Mouse (Mus musculus) liver, embryonic 13.5 days (tissue): ENCODE results near the gene Ninj2. TPM values are rescaled to one million over a fixed set of nuclear protein-coding genes. Genes with fewer than 3 reads are reported as not detected.

Experiments
- ATAC-seq: fragments of 200-750 bp; cut with Nextera tagmentation; 2 replicates; pipeline ENCODE4 v1.8.0; 2017; ENCODE audit warnings: low read depth, mild to moderate bottlenecking, moderate number of reproducible peaks, moderate library complexity
- DNase-seq: peaks from one replicate; pipeline ENCODE4 v3.0.0; 2022
- H3K27ac ChIP-seq: fragments of 300-500 bp; sonication (generic); 2 replicates; pipeline ENCODE4 v1.5.1; 2015; ENCODE audit warnings: moderate library complexity, mild to moderate bottlenecking, inconsistent platforms
- H3K27me3 ChIP-seq: fragments of 300-500 bp; sonication (generic); 2 replicates; pipeline ENCODE4 v1.6.1; 2015; ENCODE audit warnings: mild to moderate bottlenecking, inconsistent platforms
- H3K36me3 ChIP-seq: fragments of 300-500 bp; sonication (generic); 2 replicates; pipeline ENCODE4 v1.6.1; 2015; ENCODE audit warnings: mild to moderate bottlenecking, inconsistent platforms
- H3K4me1 ChIP-seq: fragments of 300-500 bp; sonication (generic); replicated peaks from 2 replicates; pipeline ENCODE4 v1.6.1; 2015; ENCODE audit warnings: inconsistent platforms
- H3K4me2 ChIP-seq: fragments of 300-500 bp; sonication (generic); 2 replicates; pipeline ENCODE4 v1.6.1; 2015; ENCODE audit warnings: inconsistent platforms, mild to moderate bottlenecking, moderate library complexity
- H3K4me3 ChIP-seq: fragments of 300-500 bp; sonication (generic); replicated peaks from 2 replicates; pipeline ENCODE4 v1.5.1; 2015; ENCODE audit warnings: mild to moderate bottlenecking, inconsistent platforms
- H3K9ac ChIP-seq: fragments of 300-500 bp; sonication (generic); 2 replicates; pipeline ENCODE4 v1.6.1; 2015; ENCODE audit warnings: mild to moderate bottlenecking, inconsistent platforms
- H3K9me3 ChIP-seq: fragments of 300-500 bp; sonication (generic); replicated peaks from 2 replicates; pipeline ENCODE4 v1.6.1; 2016; ENCODE audit warnings: inconsistent platforms
- WGBS: fragments of 180-500 bp; shearing (Covaris S2); methylation state at CpG from one replicate; pipeline ENCODE4 v1.1.7; 2015; ENCODE audit not compliant: insufficient replicate concordance; 5-methylcytosine and 5-hydroxymethylcytosine counted together
- polyA plus RNA-seq: library from polyadenylated mRNA; unstranded; fragments of >200 nt; fragmentation: Nextera tagmentation; extraction: Ambion mirVana; gene quantifications from 2 replicates; pipeline ENCODE4 v1.2.1, GENCODE M21; 2015

Ninj2 gene
- polyA plus RNA-seq = not detected in 2 replicates

DNA sequence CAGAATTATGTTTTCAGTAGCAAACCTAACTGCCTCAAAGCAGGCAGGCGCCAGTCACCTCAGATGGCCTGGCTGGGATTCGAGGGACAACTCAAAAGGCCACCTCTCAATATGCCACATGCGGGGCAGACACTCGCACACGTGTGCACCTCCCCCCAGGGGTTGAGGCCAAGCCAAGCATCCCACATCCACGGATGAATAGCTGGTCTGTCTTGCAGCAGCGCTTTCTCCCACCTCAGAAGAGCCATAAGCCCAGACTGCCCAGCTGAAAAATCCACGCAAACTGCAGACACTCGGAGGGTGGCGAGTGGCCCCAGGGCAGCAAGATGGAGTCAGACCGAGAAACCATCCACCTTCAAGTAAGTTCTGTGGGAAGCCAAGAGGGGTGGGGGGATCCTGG is at the start of gene Ninj2:
Ninj2 (plus strand) TSS at position 251 of the 400 bp plus-strand sequence.
- H3K4me1 ChIP-seq = no peaks in the 10 kb centered on the region
- no peak within 1 kb of the TSS for H3K4me2 ChIP-seq
- DNase-seq = no peak
- H3K9ac ChIP-seq = no peak within 1 kb of the TSS
- H3K9me3 ChIP-seq = no peaks in the 10 kb centered on the region
- no peak within 1 kb of the TSS for H3K4me3 ChIP-seq
- no peaks in the 10 kb centered on the region for H3K36me3 ChIP-seq
- no peak within 1 kb of the TSS for H3K27ac ChIP-seq
- ATAC-seq = no peak
- H3K27me3 ChIP-seq = no peaks in the 10 kb centered on the region
- 74% methylated on average over 11 of the region's 11 CpGs for whole genome bisulfite sequencing

DNA sequence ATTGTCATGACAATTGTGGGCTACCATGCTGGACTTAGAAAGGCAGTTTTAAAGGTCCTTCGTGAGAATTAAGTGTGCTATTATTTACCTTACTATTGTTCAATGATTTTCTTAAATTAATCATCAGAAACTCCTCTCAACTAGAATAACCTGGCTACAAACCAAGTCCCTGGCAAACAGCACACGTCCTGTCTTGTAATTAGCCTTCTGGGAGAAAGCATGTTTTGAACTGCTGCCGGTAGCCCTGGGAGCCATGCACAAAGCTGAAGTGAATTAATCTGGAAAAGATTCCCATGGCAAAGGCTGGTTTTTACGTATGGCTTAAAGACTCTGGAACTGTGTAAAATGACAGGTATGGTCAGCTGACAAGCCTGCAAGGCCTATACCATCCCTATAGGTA is 47.7 kb upstream of the Ninj2 start:
- DNase-seq = no peak
- no peak for ATAC-seq

DNA sequence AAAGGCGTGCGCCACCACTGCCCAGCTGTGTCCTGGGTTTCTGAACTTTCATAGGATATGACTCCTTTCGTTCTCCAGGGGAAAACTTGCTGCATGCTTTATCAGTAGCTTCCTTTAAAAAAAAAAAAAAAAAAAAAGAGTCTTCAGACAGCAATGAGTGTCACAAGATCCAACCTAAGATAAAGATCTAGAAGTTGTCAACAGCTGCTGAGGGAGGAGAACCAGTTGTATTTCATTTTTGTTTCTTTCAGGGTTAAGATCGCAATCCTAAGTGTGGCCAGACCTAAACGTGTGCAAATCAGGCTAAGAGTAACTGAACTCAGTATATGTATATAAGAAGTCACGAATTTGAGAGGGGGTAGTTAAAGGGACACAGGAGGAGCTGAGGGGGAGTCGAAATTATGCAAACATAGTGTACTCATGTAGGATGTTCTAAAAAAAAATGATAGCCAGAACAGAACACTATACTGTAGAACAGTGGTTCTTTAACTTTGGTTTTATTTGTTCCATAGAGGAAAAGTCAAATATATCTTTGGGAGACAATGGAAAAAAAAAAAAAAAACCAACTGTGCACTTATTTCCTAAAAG is 45.4 kb upstream of the Ninj2 start:
- Histone ChIP-seq H3K4me3 (no peak overlapping the region), H3K4me1 (no peaks in the 10 kb centered on the region), H3K36me3 (no peaks in the 10 kb centered on the region), H3K9ac (no peak overlapping the region), H3K27me3 (no peaks in the 10 kb centered on the region), H3K9me3 (no peaks in the 10 kb centered on the region), H3K4me2 (no peak overlapping the region), H3K27ac (no peak overlapping the region)
- WGBS = 52% methylated on average over 7 of the region's 7 CpGs
- DNase-seq = no peak
- no peak for ATAC-seq

More for the DNA sequence above, 47.7 kb upstream of the Ninj2 start:
- Histone ChIP-seq H3K4me3 (no peak overlapping the region), H3K4me2 (no peak overlapping the region), H3K27me3 (no peaks in the 10 kb centered on the region), H3K9me3 (no peaks in the 10 kb centered on the region), H3K27ac (no peak overlapping the region), H3K4me1 (no peaks in the 10 kb centered on the region), H3K9ac (no peak overlapping the region), H3K36me3 (no peaks in the 10 kb centered on the region)
- WGBS = 66% methylated on average over 4 of the region's 4 CpGs

DNA sequence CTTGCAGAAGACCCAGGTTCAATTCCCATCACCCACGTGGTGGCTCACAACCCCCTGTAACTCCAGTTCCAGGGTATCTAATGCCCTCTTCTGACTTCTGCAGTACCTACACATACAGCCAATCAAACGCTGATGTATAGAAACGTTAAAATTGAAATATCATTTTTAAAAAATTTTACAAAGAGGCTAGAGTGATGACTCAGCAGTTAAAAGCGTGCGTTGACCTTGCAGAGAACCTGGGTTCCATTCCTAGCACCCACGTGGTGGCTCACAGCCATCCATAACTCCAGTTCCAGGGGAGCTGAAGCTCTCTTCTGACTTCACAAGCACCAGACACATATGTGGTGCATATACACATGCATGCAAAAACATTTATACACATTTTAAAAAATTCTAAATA is 38.7 kb upstream of the Ninj2 start:
- H3K27me3 ChIP-seq = no peaks in the 10 kb centered on the region
- no peak overlapping the region for H3K4me2 ChIP-seq
- H3K4me3 ChIP-seq = no peak overlapping the region
- H3K36me3 ChIP-seq = no peaks in the 10 kb centered on the region
- no peaks in the 10 kb centered on the region for H3K4me1 ChIP-seq
- H3K27ac ChIP-seq = no peak overlapping the region
- ATAC-seq = no peak
- DNase-seq = no peak
- no peaks in the 10 kb centered on the region for H3K9me3 ChIP-seq
- 70% methylated on average over 6 of the region's 6 CpGs for WGBS
- no peak overlapping the region for H3K9ac ChIP-seq

DNA sequence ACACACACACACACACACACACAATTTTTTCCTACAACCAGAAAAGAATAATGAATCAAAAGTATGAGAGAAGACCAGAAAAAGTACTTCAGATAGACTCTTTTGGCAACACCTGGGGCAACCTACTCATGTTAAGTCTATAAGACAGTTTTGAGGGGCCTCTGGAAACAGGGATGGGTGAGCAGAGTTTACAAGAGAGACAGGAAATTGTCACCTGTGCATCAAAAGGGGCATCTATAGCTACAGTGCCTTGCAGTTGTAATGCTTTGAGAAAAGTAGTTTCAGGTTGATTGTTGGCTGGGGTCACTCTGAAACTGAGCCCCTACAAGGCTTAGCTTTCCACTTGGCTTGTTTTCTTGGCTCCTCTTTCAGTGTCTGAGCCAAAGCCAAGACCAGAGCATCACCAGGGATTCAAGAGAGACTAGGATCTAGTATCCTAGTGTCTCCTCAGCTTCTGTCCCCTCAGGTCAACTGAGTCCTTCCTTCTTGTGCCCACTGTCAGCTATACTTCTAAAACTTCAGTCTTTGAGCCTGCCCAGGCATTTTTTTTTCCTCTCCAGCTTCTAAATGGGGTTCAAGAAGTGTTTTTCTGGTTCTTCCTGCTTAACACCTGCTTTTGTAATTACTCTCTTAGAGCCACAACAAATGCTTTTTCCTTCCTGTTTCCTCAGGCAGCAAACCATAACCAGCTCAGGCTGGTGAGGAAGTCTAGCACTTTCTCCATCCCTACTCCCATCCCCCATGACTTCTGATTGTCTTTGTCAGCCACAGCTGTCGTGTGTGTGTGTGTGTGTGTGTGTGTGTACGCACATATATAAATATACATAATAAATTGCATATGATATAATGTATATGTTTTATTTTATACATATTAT is 37.2 kb upstream of the Ninj2 start:
- no peaks in the 10 kb centered on the region for H3K36me3 ChIP-seq
- no peak overlapping the region for H3K27ac ChIP-seq
- H3K4me3 ChIP-seq = no peak overlapping the region
- no peaks in the 10 kb centered on the region for H3K27me3 ChIP-seq
- no peaks in the 10 kb centered on the region for H3K9me3 ChIP-seq
- H3K4me1 ChIP-seq = no peaks in the 10 kb centered on the region
- no peak overlapping the region for H3K9ac ChIP-seq
- ATAC-seq (no peak), DNase-seq (no peak)
- H3K4me2 ChIP-seq = no peak overlapping the region
- 25% methylated on average over 2 of the region's 2 CpGs for WGBS

DNA sequence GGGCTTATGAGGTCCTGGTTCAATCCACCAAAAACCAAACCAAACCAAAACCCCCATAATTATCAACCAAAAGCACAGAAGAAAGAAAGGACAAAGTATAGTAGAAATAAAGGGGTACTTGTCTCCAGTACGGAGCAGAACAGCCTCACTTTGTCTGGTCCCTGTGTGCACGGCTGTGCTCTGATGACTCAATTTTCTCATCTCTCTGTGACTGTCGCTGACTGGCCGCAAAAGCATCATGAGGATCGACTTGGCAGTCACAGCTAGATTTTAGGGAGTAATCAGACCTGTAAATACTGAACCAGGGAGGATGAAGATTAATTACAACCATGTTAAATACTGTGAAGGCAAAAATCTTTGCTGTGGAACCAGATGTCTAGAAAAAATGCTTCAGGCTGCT is 30.2 kb upstream of the Ninj2 start:
- 80% methylated on average over 5 of the region's 5 CpGs for WGBS
- Histone ChIP-seq H3K27ac (no peak overlapping the region), H3K4me2 (no peak overlapping the region), H3K4me1 (peaks cover 6% of the 10 kb centered on the region; the same call in 1 of the 2 replicates), H3K9me3 (no peaks in the 10 kb centered on the region), H3K9ac (no peak overlapping the region), H3K27me3 (no peaks in the 10 kb centered on the region), H3K36me3 (no peaks in the 10 kb centered on the region), H3K4me3 (no peak overlapping the region)
- DNase-seq (no peak), ATAC-seq (no peak)

DNA sequence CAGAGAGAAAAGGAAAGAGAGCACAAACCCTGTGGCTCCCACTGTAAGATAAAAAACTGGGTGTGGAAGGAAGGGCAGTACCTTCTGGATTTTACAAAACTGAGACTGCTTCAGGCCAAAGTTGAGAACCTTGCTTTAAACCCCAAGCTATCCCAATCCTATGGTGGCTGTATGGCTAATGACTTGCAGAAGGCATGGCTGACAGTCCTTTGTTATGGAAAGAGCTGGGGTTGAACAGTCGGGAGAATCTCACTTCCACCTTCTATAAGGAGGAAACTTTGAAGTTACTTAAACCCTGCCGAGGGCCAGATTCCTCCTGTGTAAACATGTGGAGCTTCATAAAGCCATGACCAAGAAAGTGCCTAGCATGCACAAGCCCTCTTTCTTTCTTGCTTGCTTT is 28.5 kb upstream of the Ninj2 start:
- Histone ChIP-seq H3K4me2 (no peak overlapping the region), H3K36me3 (no peaks in the 10 kb centered on the region), H3K9me3 (no peaks in the 10 kb centered on the region), H3K27me3 (no peaks in the 10 kb centered on the region), H3K4me3 (no peak overlapping the region), H3K9ac (no peak overlapping the region), H3K27ac (no peak overlapping the region), H3K4me1 (peaks cover 6% of the 10 kb centered on the region; the same call in 1 of the 2 replicates)
- WGBS = 44% methylated on average over 2 of the region's 2 CpGs
- DNase-seq (no peak), ATAC-seq (no peak)

DNA sequence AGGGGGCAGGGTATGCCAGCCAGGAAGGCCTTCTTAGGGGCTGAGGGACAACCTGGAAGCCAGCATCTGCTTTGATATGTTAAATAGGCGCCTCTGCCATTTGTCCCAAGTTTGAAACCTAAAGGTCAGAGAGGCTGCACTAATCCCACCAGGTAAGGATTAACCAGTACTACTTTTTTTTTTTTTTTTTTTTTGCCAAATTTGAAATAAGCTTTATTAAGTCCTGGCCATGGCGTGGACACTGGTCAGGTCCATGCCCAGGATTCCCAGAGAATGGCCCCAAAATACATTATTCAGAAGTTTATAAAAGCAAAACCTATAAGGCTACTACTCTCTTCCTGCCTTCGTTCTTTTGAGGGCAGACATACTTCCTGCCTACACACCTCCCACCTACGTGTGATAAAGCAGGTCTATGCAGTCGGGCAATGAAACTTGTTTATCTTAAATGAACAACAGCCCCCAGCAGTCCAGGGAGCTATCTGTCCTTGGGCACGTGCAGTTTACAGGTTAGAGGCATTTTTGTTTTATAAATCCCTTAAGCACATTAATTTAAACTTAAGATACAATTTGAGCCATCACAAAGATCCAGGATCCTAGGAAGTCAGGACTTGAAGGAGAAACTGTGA is 27.5 kb upstream of the Ninj2 start:
- peaks cover 6% of the 10 kb centered on the region; the same call in 1 of the 2 replicates for H3K4me1 ChIP-seq
- WGBS = 27% methylated on average over 6 of the region's 6 CpGs
- no peak overlapping the region for H3K4me2 ChIP-seq
- H3K9me3 ChIP-seq = no peaks in the 10 kb centered on the region
- no peak for DNase-seq
- no peak overlapping the region for H3K4me3 ChIP-seq
- H3K27ac ChIP-seq = no peak overlapping the region
- no peaks in the 10 kb centered on the region for H3K27me3 ChIP-seq
- no peak overlapping the region for H3K9ac ChIP-seq
- ATAC-seq = no peak
- no peaks in the 10 kb centered on the region for H3K36me3 ChIP-seq

DNA sequence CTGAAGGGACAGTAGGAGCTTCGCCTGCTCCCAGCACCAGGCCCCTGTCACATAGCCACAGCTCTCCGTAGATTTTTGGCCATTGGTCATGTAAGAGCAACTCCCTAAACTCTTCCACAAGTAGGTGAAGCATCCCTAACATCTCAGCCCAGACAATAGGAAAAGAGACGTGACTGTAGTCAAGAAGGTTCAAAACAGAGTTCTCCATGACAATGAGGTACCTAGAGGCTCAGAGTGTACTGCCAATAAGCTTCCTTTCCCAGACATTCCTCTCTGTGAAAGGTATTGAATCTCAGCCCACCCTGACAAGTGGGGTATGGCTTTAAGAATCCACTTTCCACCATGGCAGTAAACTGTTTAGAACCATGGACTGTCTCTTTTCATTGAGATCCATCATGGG is 23.6 kb upstream of the Ninj2 start:
- no peaks in the 10 kb centered on the region for H3K27me3 ChIP-seq
- no peak overlapping the region for H3K4me3 ChIP-seq
- H3K9me3 ChIP-seq = no peaks in the 10 kb centered on the region
- no peak overlapping the region for H3K27ac ChIP-seq
- no peaks in the 10 kb centered on the region for H3K36me3 ChIP-seq
- ATAC-seq = no peak
- H3K9ac ChIP-seq = no peak overlapping the region
- no peak overlapping the region for H3K4me2 ChIP-seq
- H3K4me1 ChIP-seq = peaks cover 6% of the 10 kb centered on the region; the same call in 1 of the 2 replicates
- WGBS = 67% methylated on average over 3 of the region's 3 CpGs
- no peak for DNase-seq

DNA sequence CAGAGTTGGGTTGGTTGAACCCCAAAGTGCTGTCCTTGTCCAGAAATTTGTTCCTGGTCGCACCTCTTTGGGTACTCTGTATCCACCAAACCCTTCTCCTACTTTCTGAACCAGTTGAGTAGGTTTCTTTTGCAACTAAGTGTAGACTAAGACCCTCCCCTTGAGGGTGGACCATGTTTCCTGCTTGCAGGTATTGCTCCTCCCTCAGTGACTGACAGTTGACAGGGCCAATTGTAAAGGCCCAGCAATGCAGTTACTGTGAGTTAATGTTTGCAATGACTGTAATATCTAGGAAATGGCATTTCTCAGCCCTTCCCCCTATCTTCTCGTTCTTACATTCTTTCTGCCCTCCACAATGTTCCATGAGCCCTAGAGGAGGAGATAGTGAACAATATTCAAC is 20.5 kb upstream of the Ninj2 start:
- Histone ChIP-seq H3K9me3 (no peaks in the 10 kb centered on the region), H3K4me3 (no peak overlapping the region), H3K4me1 (peaks cover 16% of the 10 kb centered on the region), H3K27ac (no peak overlapping the region), H3K36me3 (no peaks in the 10 kb centered on the region), H3K27me3 (no peaks in the 10 kb centered on the region), H3K4me2 (no peak overlapping the region), H3K9ac (no peak overlapping the region)
- DNase-seq = no peak
- no peak for ATAC-seq
- WGBS = 76% methylated on average over 2 of the region's 2 CpGs

DNA sequence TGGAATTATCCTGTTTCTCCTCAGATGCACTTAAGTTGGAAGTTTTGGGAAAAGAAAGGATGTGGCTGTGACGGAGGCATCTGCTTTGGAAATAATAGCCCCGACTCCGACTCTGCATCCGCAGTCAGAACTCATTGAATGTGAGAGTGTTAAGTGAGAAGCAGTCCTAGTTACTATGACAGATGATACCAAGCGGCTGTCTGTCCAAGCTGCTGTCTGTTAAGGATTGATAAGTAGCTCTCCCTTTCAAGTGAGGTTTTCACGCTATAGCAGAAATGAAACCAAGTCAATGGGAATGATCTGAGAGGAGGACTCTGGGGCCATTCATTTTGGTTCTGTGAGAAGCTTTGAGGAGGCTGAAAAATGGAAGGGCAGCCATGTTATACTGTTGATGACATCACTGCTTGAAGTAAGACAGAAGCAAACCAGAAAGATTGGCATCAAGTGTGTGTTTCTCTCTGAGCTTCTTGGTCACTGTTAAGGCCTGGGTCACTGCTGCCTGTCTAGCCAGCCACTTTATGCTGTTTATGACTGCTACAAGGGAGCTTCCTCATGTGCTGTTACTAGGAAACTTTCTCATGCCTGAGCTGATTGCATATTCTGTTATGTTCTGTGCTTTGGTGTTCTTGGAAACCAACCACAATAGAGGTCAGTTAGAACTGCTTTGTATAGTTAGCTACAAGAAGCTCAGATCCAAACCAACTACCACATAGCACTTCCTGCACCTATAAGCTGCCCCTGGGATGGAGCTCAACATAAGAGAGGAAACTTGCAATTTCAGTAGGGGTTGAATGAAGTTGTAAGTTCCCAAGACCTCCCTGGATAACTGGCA is 16.3 kb upstream of the Ninj2 start:
- H3K4me1 ChIP-seq = peaks cover 16% of the 10 kb centered on the region
- peak overlapping the region; percentile 53 for H3K27ac ChIP-seq
- H3K9me3 ChIP-seq = no peaks in the 10 kb centered on the region
- DNase-seq = no peak
- no peak overlapping the region for H3K4me3 ChIP-seq
- no peaks in the 10 kb centered on the region for H3K36me3 ChIP-seq
- WGBS = 56% methylated on average over 6 of the region's 6 CpGs
- no peak overlapping the region for H3K9ac ChIP-seq
- ATAC-seq = peak; percentile 79; the same call in 1 of the 2 replicates
- peak overlapping the region; percentile 15 for H3K4me2 ChIP-seq
- no peaks in the 10 kb centered on the region for H3K27me3 ChIP-seq
